Mouse (Mus musculus) embryonic fibroblast, embryonic 13.5 days (primary cell): ENCODE results near the gene 2410002F23Rik. TPM values are rescaled to one million over a fixed set of nuclear protein-coding genes. Genes with fewer than 3 reads are reported as not detected.

Experiments
- H3K27ac ChIP-seq: 2 replicates; pipeline ENCODE4 v1.5.1; 2012; ENCODE audit warnings: low read length, control low read depth, inconsistent platforms; ENCODE audit not compliant: insufficient read depth
- H3K4me1 ChIP-seq: 2 replicates; pipeline ENCODE4 v1.6.1; 2011; ENCODE audit warnings: low read length; ENCODE audit not compliant: control insufficient read depth, insufficient read depth
- H3K4me3 ChIP-seq: 2 replicates; pipeline ENCODE4 v1.5.1; 2011; ENCODE audit warnings: mild to moderate bottlenecking, control low read depth, low read length; ENCODE audit not compliant: insufficient read depth
- CTCF ChIP-seq: IDR thresholded peaks from 2 replicates; pipeline ENCODE4 v1.5.1; 2011; ENCODE audit warnings: mild to moderate bottlenecking, control low read depth, low read length, moderate library complexity, borderline replicate concordance; ENCODE audit not compliant: insufficient read depth
- POLR2A ChIP-seq: IDR thresholded peaks from 2 replicates; pipeline ENCODE4 v1.6.1; 2011; ENCODE audit warnings: low read depth, mild to moderate bottlenecking, control low read depth, low read length, moderate library complexity
- polyA plus RNA-seq: library from polyadenylated mRNA; stranded (reverse); fragments of >200 nt; gene quantifications from 2 replicates; pipeline ENCODE4 v1.2.4, GENCODE M21; 2011; ENCODE audit warnings: low read depth; ENCODE audit not compliant: missing spikeins, insufficient read length

The 2410002F23Rik gene
- polyA plus RNA-seq, 1 experiment = 78.0 TPM

DNA sequence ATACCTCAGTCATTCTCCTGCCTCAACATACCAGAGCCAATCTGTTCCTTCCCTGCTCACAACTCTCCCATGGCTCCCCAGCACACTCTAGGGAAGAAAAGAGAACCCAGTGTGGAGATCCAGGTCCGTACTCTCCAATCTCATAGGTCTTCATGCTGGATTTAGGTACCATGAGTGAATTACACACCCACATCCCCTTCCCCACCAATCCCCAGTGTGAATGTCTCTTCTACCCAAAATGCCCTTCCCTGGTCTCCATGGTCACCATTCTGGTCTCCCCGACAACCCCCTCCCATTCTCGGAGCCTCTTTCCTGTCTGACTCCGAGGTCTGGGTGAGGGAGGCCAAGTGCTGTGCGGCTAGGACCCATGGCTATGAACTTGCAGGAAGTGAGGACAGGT is 14.6 kb downstream of the 2410002F23Rik start, which contains the start of gene Gm15517:
Gene Gm15517, plus strand, starts transcription at position 301 of the 400 bp plus-strand sequence.
- TF ChIP-seq POLR2A = no peak
- TF ChIP-seq CTCF = no peak
- H3K4me1 ChIP-seq = no peaks in the 10 kb centered on the region

DNA sequence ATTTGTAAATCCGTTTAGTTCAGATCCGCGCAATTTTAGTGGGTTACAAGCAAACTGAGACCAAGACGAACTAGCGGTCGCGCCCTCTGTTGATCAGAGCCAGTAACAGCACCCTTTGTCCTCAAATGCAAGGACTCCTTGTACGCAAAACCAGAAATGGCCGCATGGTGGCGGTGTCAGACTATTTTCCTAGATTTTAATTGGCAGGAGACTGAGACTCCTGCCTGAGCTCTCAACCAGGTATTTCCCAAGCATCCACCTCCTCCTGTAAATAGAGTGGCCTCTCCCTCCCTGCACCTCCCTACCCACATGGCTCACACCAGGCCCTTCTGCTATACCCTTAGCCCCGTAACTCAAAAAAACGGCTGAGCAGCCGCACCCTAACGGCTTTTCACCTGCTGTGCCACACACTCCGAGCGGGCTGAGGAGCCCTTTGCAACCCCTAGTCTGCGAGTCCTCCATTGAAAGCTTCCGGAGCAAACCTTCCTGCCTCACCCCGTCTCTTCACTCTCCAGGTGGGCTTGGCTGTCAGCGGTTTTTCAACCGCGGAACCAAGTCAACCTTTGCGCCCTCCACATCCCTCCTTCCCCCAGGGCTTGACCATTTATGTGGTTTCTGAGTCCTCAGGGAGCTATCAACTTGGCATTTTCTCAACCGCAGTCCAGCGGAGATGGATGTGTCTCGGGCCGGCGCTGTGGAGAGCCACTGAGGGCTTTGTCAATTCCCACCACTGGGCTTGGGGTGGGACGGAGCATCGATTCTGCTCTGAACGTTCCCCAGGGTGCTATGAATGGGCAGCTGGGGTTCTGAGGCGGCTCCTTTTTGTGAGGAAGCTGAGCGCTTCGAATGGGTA is 16.5 kb downstream of the 2410002F23Rik start:
- H3K4me1 ChIP-seq = no peaks in the 10 kb centered on the region
- H3K4me3 ChIP-seq = no peak overlapping the region
- TF ChIP-seq CTCF (peak; percentile 88; the same call in 1 of the 2 replicates), POLR2A (no peak)
- H3K27ac ChIP-seq = no peak overlapping the region

More for the DNA sequence above, 14.6 kb downstream of the 2410002F23Rik start, which contains the start of gene Gm15517:
- H3K27ac ChIP-seq = no peak within 1 kb of the TSS
- no peak within 1 kb of the TSS for H3K4me3 ChIP-seq

DNA sequence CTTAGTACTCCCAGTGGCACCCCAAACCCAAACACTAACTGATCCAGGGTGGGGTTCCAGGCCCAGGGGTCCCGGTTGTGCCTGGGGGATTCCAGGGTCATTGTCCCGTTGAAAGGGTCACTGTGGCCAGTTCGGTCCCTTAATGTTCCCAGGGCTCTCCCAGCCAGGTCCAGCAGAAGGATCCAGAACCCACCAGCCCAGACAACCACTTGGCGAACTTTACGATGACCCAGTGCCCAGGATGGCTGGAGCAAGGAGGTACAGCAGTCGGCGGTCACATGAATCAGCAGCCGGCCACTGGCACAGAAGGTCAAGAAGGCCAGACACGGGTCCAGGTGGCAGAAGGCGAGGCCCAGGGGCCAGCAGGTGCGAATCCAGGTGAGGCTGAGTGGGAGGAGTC is 21.6 kb downstream of the 2410002F23Rik start:
- Histone ChIP-seq H3K27ac (no peak overlapping the region), H3K4me1 (no peaks in the 10 kb centered on the region), H3K4me3 (no peak overlapping the region)
- TF ChIP-seq POLR2A (no peak), CTCF (no peak)

DNA sequence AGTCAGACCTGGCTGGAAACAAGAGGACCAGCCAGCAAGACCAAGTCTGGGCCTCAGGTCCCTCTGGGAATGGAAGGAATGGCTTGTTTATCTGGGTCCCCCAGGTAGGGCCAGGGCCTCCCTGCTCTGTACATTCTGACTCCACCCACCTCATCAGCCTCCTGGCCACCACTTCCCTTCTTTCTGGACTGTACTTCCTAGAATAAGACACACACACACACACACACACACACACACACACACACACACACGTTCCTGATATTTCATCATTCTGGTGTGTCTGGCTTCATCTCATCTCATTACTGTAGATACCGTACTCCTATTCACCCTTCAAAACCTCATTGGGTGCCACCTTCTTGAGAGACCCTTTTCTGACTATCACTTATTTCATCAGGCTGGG is 22.9 kb downstream of the 2410002F23Rik start:
- no peaks in the 10 kb centered on the region for H3K4me1 ChIP-seq
- TF ChIP-seq POLR2A (no peak), CTCF (no peak)
- H3K27ac ChIP-seq = no peak overlapping the region
- no peak overlapping the region for H3K4me3 ChIP-seq

DNA sequence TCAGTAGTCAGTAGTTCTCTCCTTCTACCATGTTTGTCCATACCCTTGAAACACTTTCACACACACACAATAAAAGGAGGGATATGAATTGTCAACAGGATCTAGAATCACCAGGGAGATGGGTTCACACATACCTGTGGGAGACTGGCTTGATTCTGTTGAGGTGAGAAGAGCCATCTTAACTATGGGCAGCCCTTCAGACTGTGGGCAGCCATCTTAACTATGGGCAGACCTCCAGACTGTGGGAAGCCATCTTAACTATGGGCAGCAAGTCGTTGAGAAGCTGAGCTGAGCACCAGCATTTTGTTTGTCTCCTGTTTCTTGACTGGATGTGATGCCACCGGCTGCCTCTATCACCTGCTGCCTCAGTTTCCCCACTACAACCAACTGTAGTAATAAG is 24.8 kb downstream of the 2410002F23Rik start:
- Histone ChIP-seq H3K27ac (no peak overlapping the region), H3K4me1 (no peaks in the 10 kb centered on the region), H3K4me3 (no peak overlapping the region)
- TF ChIP-seq POLR2A = no peak
- no peak for TF ChIP-seq CTCF

DNA sequence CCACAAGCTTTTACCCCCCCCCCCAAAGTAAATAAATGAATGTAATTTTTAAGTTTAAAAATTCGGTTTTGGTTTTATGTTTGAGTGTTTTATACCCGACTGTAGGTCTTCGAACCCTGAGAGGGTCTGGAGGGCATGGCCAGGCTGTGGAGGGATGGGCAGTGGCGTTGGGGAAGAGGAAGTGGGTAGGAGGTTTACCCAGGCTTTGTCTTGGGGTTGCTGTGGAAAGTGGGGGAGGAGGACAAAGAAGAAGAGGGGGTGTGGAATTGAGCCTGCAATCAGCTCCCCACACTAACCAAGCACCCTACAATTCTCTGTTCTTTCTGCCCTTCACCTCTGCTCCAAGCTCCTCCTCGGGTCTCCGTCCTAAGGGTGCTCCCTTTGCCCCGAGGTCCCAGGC is 26.0 kb downstream of the 2410002F23Rik start:
- H3K27ac ChIP-seq = no peak overlapping the region
- TF ChIP-seq POLR2A (no peak), CTCF (no peak)
- no peaks in the 10 kb centered on the region for H3K4me1 ChIP-seq
- no peak overlapping the region for H3K4me3 ChIP-seq

DNA sequence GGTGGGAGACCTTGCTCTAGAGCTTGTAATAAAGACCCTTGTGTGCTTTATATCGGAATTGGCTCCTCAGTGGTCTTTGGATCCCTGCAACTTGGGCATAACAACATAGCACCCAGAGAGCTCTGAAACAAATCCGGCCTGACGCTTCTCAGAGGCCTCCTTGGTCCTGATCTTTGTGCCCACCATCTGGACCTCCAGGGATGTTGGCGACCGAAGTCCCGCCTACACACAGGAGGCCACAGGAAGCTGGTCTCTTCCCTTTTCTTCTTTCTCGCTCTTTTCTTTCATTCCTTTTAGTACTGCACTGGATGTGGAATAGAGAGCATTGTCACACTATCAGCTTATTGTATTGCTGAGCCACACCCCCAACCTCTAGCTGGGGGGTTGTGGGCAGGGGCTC is 26.9 kb downstream of the 2410002F23Rik start:
- no peaks in the 10 kb centered on the region for H3K4me1 ChIP-seq
- TF ChIP-seq POLR2A (no peak), CTCF (no peak)
- H3K27ac ChIP-seq = no peak overlapping the region
- H3K4me3 ChIP-seq = no peak overlapping the region

DNA sequence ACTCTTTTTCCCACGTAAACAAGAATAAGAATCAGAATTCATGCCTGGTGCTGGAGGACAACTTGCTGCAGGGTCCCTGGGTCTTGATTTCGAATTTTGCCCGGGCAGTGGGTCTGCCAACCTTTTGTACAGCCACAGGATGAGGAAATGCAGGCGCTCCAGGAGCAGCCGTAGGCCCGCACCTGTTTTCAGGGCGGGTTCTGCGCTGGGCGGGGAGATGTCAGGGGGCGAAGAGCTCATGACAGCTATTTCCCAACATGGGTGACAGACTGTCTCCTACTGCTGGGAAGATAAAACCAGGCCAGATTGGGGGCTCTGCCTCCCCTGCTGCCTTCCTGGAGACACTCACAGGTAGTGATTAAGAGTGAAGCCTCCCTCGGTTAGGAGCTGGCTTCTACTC is 27.6 kb downstream of the 2410002F23Rik start:
- no peaks in the 10 kb centered on the region for H3K4me1 ChIP-seq
- no peak overlapping the region for H3K27ac ChIP-seq
- no peak for TF ChIP-seq CTCF
- TF ChIP-seq POLR2A = no peak
- no peak overlapping the region for H3K4me3 ChIP-seq

DNA sequence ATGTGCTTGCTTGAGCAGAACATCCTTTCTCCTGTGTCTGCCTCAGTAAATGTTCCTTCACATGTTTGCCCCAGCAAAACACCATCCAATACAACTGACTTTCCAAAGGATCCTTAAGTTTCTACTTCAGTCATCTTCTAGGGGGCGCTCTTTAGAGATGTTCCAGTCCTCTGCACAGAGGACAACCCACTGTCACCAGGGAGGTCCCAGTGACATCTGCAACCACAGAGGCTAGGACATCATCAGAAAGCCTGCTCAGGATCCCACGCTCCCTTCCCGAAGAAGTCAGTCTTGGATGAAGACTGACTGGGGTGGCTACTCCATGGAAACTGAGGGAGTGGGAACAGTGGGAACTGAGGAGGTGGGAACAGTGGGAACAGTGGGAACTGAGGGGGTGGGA is 29.0 kb downstream of the 2410002F23Rik start:
- TF ChIP-seq CTCF = no peak
- no peak for TF ChIP-seq POLR2A
- Histone ChIP-seq H3K4me3 (no peak overlapping the region), H3K27ac (no peak overlapping the region), H3K4me1 (no peaks in the 10 kb centered on the region)
